Mouse (Mus musculus) neural tube, embryonic 14.5 days (tissue): ENCODE measurements around the gene Epha6. TPM values are rescaled to one million over a fixed set of nuclear protein-coding genes. Genes with fewer than 3 reads are reported as not detected.

Source experiments
- ATAC-seq: fragments of 200-750 bp; cut with Nextera tagmentation; 2 replicates; pipeline ENCODE4 v1.8.0; 2017; ENCODE audit warnings: low read depth, mild to moderate bottlenecking, moderate TSS enrichment, moderate library complexity
- H3K27ac ChIP-seq: fragments of 300-500 bp; sonication (generic); 2 replicates; pipeline ENCODE4 v1.5.1; 2014; ENCODE audit warnings: low read depth, mild to moderate bottlenecking, control low read depth, low read length, moderate library complexity, mixed read lengths
- H3K27me3 ChIP-seq: fragments of 300-500 bp; sonication (generic); 2 replicates; pipeline ENCODE4 v1.6.1; 2014; ENCODE audit warnings: low read length; ENCODE audit not compliant: control insufficient read depth, insufficient read depth
- H3K36me3 ChIP-seq: fragments of 300-500 bp; sonication (generic); 2 replicates; pipeline ENCODE4 v1.6.1; 2014; ENCODE audit warnings: low read length, mixed read lengths; ENCODE audit not compliant: control insufficient read depth, insufficient read depth
- H3K4me1 ChIP-seq: fragments of 300-500 bp; sonication (generic); 2 replicates; pipeline ENCODE4 v1.6.1; 2014; ENCODE audit warnings: low read length; ENCODE audit not compliant: control insufficient read depth, insufficient read depth
- H3K4me2 ChIP-seq: fragments of 300-500 bp; sonication (generic); 2 replicates; pipeline ENCODE4 v1.6.1; 2014; ENCODE audit warnings: mild to moderate bottlenecking, low read depth, low read length, control low read depth
- H3K4me3 ChIP-seq: fragments of 300-500 bp; sonication (generic); 2 replicates; pipeline ENCODE4 v1.5.1; 2014; ENCODE audit warnings: low read depth, low read length, control low read depth, mixed read lengths
- H3K9ac ChIP-seq: fragments of 300-500 bp; sonication (generic); replicated peaks from 2 replicates; pipeline ENCODE4 v1.6.1; 2014; ENCODE audit warnings: low read depth, mild to moderate bottlenecking, control low read depth, low read length, mixed read lengths
- H3K9me3 ChIP-seq: fragments of 300-500 bp; sonication (generic); 2 replicates; pipeline ENCODE4 v1.6.1; 2016; ENCODE audit warnings: low read length; ENCODE audit not compliant: control insufficient read depth
- WGBS: fragments of 180-500 bp; shearing (Covaris S2); extraction: QIAGEN DNeasy Blood & Tissue Kit; methylation state at CpG from one replicate; pipeline ENCODE4 v1.1.7; 2014; 5-methylcytosine and 5-hydroxymethylcytosine counted together
- polyA plus RNA-seq: library from polyadenylated mRNA; unstranded; fragments of >200 nt; fragmentation: Nextera tagmentation; extraction: Ambion mirVana; gene quantifications from 2 replicates; pipeline ENCODE4 v1.2.1, GENCODE M21; 2014

The Epha6 gene
- polyA plus RNA-seq, 1 experiment from 2014 or later: 11.2 TPM

GRCm38 (mm10) chr16:60538233-60538632 is 67.1 kb downstream of the Epha6 start:
- Histone ChIP-seq H3K4me1 (no peaks in the 10 kb centered on the region), H3K27ac (no peak overlapping the region), H3K9ac (no peak overlapping the region), H3K27me3 (no peaks in the 10 kb centered on the region), H3K4me2 (no peak overlapping the region), H3K4me3 (no peak overlapping the region), H3K9me3 (no peaks in the 10 kb centered on the region), H3K36me3 (no peaks in the 10 kb centered on the region)
- peak; percentile 69; the same call in 1 of the 2 replicates for ATAC-seq

DNA sequence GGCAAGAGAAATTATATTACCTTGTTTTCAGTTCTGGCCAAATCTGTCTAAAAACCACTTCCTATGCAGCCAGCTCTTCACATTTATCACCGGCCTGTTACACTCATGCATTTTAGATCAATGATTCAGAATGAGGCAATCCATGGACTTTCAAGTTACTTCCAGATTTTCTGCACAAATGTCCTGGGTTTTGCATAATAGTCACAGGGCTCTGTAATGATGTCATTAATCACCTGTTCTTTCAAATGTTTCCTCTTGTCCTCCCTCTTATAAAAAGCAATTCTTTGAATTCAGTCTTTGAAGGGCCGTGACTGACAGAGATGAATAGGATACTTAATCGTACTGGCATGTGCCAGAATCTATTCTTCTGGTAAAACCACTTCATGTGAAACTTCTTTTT is 95.6 kb downstream of the Epha6 start:
- H3K4me1 ChIP-seq: no peaks in the 10 kb centered on the region
- no peaks in the 10 kb centered on the region for H3K27me3 ChIP-seq
- 18% methylated on average over 3 of the region's 3 CpGs for WGBS
- peak; percentile 60; the same call in 1 of the 2 replicates for ATAC-seq
- H3K27ac ChIP-seq: no peak overlapping the region
- H3K9me3 ChIP-seq: no peaks in the 10 kb centered on the region
- no peak overlapping the region for H3K9ac ChIP-seq
- no peaks in the 10 kb centered on the region for H3K36me3 ChIP-seq
- no peak overlapping the region for H3K4me3 ChIP-seq
- H3K4me2 ChIP-seq: no peak overlapping the region

GRCm38 (mm10) chr16:60499567-60499966 is 105.8 kb downstream of the Epha6 start:
- no peak for ATAC-seq
- Histone ChIP-seq H3K4me2 (no peak overlapping the region), H3K9ac (no peak overlapping the region), H3K27ac (no peak overlapping the region), H3K27me3 (no peaks in the 10 kb centered on the region), H3K4me1 (no peaks in the 10 kb centered on the region), H3K4me3 (no peak overlapping the region), H3K9me3 (no peaks in the 10 kb centered on the region), H3K36me3 (no peaks in the 10 kb centered on the region)
- WGBS: 78% methylated on average over 1 of the region's 1 CpGs

DNA sequence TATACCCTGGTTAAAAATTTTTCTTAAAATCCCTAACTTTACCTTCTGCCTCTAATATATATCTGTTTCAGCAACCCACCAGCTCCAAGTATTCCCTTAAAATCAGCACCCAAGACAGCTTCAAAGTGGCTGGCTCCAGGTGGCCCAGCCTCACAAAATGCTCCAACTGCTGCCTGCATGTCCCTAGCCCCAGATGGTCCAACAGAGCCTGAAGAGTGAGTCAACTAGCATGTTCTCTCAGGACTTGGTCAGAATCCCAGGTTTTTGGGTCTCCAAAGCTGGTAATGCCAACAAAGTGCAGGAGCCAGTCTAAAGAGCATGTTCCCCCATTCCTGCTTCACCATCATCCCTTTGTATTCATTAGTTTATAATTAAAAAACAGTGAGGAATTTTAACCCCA is 129.6 kb downstream of the Epha6 start:
- H3K4me1 ChIP-seq: no peaks in the 10 kb centered on the region
- H3K4me2 ChIP-seq: no peak overlapping the region
- H3K27ac ChIP-seq: no peak overlapping the region
- no peaks in the 10 kb centered on the region for H3K36me3 ChIP-seq
- H3K27me3 ChIP-seq: no peaks in the 10 kb centered on the region
- no peak overlapping the region for H3K4me3 ChIP-seq
- H3K9ac ChIP-seq: no peak overlapping the region
- no peak for ATAC-seq
- no peaks in the 10 kb centered on the region for H3K9me3 ChIP-seq

DNA sequence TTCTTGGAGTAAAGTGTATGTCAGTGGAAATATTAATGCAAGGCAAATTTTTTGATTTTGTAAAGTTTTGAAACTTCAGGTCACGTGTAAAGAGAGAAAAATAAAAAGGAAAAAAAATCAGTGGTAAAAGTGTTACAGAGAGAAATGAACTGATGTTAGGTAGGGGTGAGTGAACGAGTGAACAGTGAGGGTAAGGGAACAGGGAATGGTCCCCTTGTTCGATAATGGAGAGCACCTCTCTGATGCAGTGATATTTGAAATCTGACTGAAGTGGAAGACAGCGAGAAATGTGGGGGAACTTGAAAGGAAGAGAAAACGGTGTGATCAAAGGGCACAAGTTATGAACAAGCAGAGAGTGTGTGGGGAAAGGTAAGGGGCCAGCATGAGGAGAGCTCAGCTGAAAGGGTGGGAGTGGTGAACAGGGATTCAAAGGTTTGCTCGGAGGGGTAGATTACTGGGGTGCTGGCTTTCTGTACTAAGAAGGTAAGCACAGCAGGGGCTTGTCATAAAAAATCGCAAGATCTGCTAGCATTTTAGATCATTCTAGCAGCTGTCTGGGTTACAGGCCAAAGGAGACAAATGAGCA is 137.0 kb downstream of the Epha6 start:
- H3K9me3 ChIP-seq: no peaks in the 10 kb centered on the region
- no peaks in the 10 kb centered on the region for H3K36me3 ChIP-seq
- H3K4me2 ChIP-seq: no peak overlapping the region
- ATAC-seq: no peak
- no peaks in the 10 kb centered on the region for H3K4me1 ChIP-seq
- H3K27me3 ChIP-seq: no peaks in the 10 kb centered on the region
- WGBS: 75% methylated on average over 7 of the region's 7 CpGs
- no peak overlapping the region for H3K27ac ChIP-seq
- no peak overlapping the region for H3K9ac ChIP-seq
- H3K4me3 ChIP-seq: no peak overlapping the region

GRCm38 (mm10) chr16:60435283-60435682 is 170.0 kb downstream of the Epha6 start:
- no peak for ATAC-seq
- H3K4me3 ChIP-seq: no peak overlapping the region
- WGBS: 82% methylated on average over 1 of the region's 1 CpGs
- H3K4me1 ChIP-seq: no peaks in the 10 kb centered on the region
- H3K27ac ChIP-seq: no peak overlapping the region
- H3K9me3 ChIP-seq: no peaks in the 10 kb centered on the region
- H3K27me3 ChIP-seq: no peaks in the 10 kb centered on the region
- H3K4me2 ChIP-seq: no peak overlapping the region
- no peak overlapping the region for H3K9ac ChIP-seq
- H3K36me3 ChIP-seq: no peaks in the 10 kb centered on the region

DNA sequence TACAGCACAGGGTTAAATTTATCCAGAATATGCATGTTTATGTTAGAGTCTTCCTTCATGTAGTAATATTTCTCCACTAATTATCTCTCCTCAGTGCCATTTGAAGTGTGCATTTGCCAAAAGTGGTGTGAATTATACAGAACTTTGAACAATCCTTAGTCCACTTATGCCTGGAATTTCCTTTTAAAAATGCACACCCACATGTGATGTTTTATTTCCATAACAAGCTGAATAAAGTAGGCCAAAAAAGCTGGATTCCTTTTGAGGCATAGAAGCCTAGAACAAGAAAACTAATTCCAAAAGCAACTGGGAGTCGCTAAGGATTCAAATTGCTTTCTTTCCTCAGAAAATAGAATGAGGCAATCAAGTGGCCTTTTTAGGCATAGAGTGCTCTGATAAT is 171.1 kb downstream of the Epha6 start:
- Histone ChIP-seq H3K27me3 (no peaks in the 10 kb centered on the region), H3K27ac (no peak overlapping the region), H3K4me2 (no peak overlapping the region), H3K4me1 (no peaks in the 10 kb centered on the region), H3K4me3 (no peak overlapping the region), H3K9me3 (no peaks in the 10 kb centered on the region), H3K36me3 (no peaks in the 10 kb centered on the region), H3K9ac (no peak overlapping the region)
- 90% methylated on average over 1 of the region's 1 CpGs for WGBS
- ATAC-seq: no peak

GRCm38 (mm10) chr16:60395306-60395705 is 210.0 kb downstream of the Epha6 start:
- WGBS: 63% methylated on average over 3 of the region's 3 CpGs
- Histone ChIP-seq H3K4me2 (no peak overlapping the region), H3K27me3 (no peaks in the 10 kb centered on the region), H3K36me3 (no peaks in the 10 kb centered on the region), H3K27ac (no peak overlapping the region), H3K9ac (no peak overlapping the region), H3K4me1 (no peaks in the 10 kb centered on the region), H3K9me3 (no peaks in the 10 kb centered on the region), H3K4me3 (no peak overlapping the region)
- no peak for ATAC-seq

DNA sequence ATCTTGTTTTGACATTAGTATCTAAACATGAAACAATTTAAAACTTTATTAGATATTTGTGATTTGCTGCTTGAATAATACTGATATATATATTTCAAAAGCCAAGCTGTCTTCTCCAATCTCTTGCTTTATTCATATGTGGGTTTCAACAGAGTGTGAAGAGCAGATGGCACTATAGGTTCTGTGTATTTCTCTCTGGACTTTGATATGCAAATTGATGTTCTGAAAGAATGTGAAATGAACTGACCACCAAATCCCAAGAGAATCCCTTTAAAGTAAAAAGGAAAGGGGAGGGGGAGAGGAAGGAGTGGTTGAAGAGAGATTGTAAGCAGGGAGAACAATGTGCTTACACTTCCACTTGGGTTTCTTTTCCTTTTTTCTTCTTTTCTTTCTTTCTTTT is 212.4 kb downstream of the Epha6 start:
- Histone ChIP-seq H3K27me3 (no peaks in the 10 kb centered on the region), H3K27ac (no peak overlapping the region), H3K4me1 (no peaks in the 10 kb centered on the region), H3K9ac (no peak overlapping the region), H3K9me3 (no peaks in the 10 kb centered on the region), H3K4me2 (no peak overlapping the region), H3K36me3 (no peaks in the 10 kb centered on the region), H3K4me3 (no peak overlapping the region)
- no peak for ATAC-seq

GRCm38 (mm10) chr16:60375147-60375546 is 230.2 kb downstream of the Epha6 start:
- Histone ChIP-seq H3K9ac (no peak overlapping the region), H3K27me3 (no peaks in the 10 kb centered on the region), H3K4me2 (no peak overlapping the region), H3K9me3 (no peaks in the 10 kb centered on the region), H3K36me3 (no peaks in the 10 kb centered on the region), H3K27ac (no peak overlapping the region), H3K4me3 (no peak overlapping the region), H3K4me1 (no peaks in the 10 kb centered on the region)
- no peak for ATAC-seq
